8 mouse cellular contexts compared by ENCODE assay signal in genomic region chr4:120925386-120925785, GRCm38 (mm10). TPM values are rescaled to one million over a fixed set of nuclear protein-coding genes. Genes with fewer than 3 reads are reported as not detected.
A peak's percentile ranks its signal among the peaks of the same experiment; 100 is the strongest.
DNase-seq lines count a peak whose midpoint lies in the region; ATAC-seq and TF ChIP-seq lines count a peak whose summit lies in the region.

No protein-coding gene starts in this region.

- peak; percentile 58 to 59 for DNase-seq in spleen, adult 2 months (ENCODE audit: low read depth in 1 of 2, low spot score in 2 of 2)
- DNase-seq in spleen, adult 12 weeks (ENCODE audit: low spot score), result no peak
- peak; percentile 67 for DNase-seq in c-Kit-positive CD71-positive TER-119-negative erythroid progenitor cells, embryonic 14.5 days (ENCODE audit: low read depth)
- DNase-seq in lung, adult 18-20 months, result peak; percentile 54 to 56
- no peak for DNase-seq in layer of hippocampus, postnatal 36 days

- peak overlapping the region; percentile 77; the same call in 1 of the 2 replicates for H3K27ac ChIP-seq in spleen, adult 2 months (ENCODE audit: insufficient read depth, low read length)
- peak overlapping the region; percentile 90 for H3K27ac ChIP-seq in forebrain, embryonic 15.5 days (replicated peaks)
- H3K27ac ChIP-seq in intestine, postnatal 0 days (ENCODE audit: low read depth, low read length), result peak overlapping the region; percentile 95
- peak overlapping the region; percentile 89 for H3K27ac ChIP-seq in neural tube, embryonic 14.5 days (ENCODE audit: low read depth, low read length)

- H3K4me3 ChIP-seq in spleen, adult 2 months (ENCODE audit: extremely low read depth, insufficient read depth, insufficient read length), result peak overlapping the region; percentile 70
- peak overlapping the region; percentile 64 for H3K4me3 ChIP-seq in forebrain, embryonic 15.5 days
- H3K4me3 ChIP-seq in intestine, postnatal 0 days (ENCODE audit: low read depth, low read length), result peak overlapping the region; percentile 54
- peak overlapping the region; percentile 64 for H3K4me3 ChIP-seq in neural tube, embryonic 14.5 days (ENCODE audit: low read depth, low read length)

- peaks cover 11% of the 10 kb centered on the region for H3K36me3 ChIP-seq in spleen, adult 2 months (ENCODE audit: control insufficient read depth, insufficient read depth, low read length)
- H3K36me3 ChIP-seq in forebrain, embryonic 15.5 days, result peaks cover 25% of the 10 kb centered on the region
- peaks cover 16% of the 10 kb centered on the region for H3K36me3 ChIP-seq in intestine, postnatal 0 days (ENCODE audit: control insufficient read depth, insufficient read depth)
- peaks cover 2% of the 10 kb centered on the region; the same call in 1 of the 2 replicates for H3K36me3 ChIP-seq in neural tube, embryonic 14.5 days (ENCODE audit: control insufficient read depth, insufficient read depth, low read length)

- H3K27me3 ChIP-seq in spleen, adult 2 months (ENCODE audit: control insufficient read depth, insufficient read depth, low read length), result no peaks in the 10 kb centered on the region
- no peaks in the 10 kb centered on the region for H3K27me3 ChIP-seq in forebrain, embryonic 15.5 days
- no peaks in the 10 kb centered on the region for H3K27me3 ChIP-seq in intestine, postnatal 0 days (replicated peaks; ENCODE audit: control insufficient read depth, insufficient read depth, low read length)
- no peaks in the 10 kb centered on the region for H3K27me3 ChIP-seq in neural tube, embryonic 14.5 days (ENCODE audit: control insufficient read depth, insufficient read depth, low read length)

- peak overlapping the region; percentile 74 for H3K9ac ChIP-seq in forebrain, embryonic 15.5 days (replicated peaks)
- H3K9ac ChIP-seq in intestine, postnatal 0 days (ENCODE audit: low read depth, low read length), result peak overlapping the region; percentile 63
- peak overlapping the region; percentile 84 for H3K9ac ChIP-seq in neural tube, embryonic 14.5 days (replicated peaks; ENCODE audit: low read depth, low read length)

- no peak for TF ChIP-seq POLR2A in spleen, adult 2 months (IDR thresholded peaks at IDR 0.05; ENCODE audit: low read depth, low read length)

- WGBS in spleen, adult 2 months, result 11% methylated on average over 3 of the region's 3 CpGs
- 26% methylated on average over 3 of the region's 3 CpGs for WGBS in forebrain, embryonic 15.5 days
- WGBS in intestine, postnatal 0 days, result 12% methylated on average over 3 of the region's 3 CpGs
- 12% methylated on average over 3 of the region's 3 CpGs for WGBS in neural tube, embryonic 14.5 days

- H3K4me1 ChIP-seq in spleen, adult 2 months (ENCODE audit: control insufficient read depth, insufficient read depth, insufficient read length), result no peaks in the 10 kb centered on the region
- peaks cover 18% of the 10 kb centered on the region for H3K4me1 ChIP-seq in forebrain, embryonic 15.5 days
- H3K4me1 ChIP-seq in intestine, postnatal 0 days (replicated peaks; ENCODE audit: control insufficient read depth, insufficient read depth, low read length), result no peaks in the 10 kb centered on the region; the same call in 1 of the 2 replicates
- H3K4me1 ChIP-seq in neural tube, embryonic 14.5 days (ENCODE audit: control insufficient read depth, insufficient read depth, low read length), result peaks cover 4% of the 10 kb centered on the region; the same call in 1 of the 2 replicates

- peaks cover 14% of the 10 kb centered on the region; the same call in 1 of the 2 replicates for H3K9me3 ChIP-seq in forebrain, embryonic 15.5 days
- H3K9me3 ChIP-seq in intestine, postnatal 0 days (ENCODE audit: control insufficient read depth), result no peaks in the 10 kb centered on the region
- H3K9me3 ChIP-seq in neural tube, embryonic 14.5 days (ENCODE audit: control insufficient read depth, low read length), result no peaks in the 10 kb centered on the region; the same call in 1 of the 2 replicates

- H3K4me2 ChIP-seq in forebrain, embryonic 15.5 days (replicated peaks), result peak overlapping the region; percentile 68
- peak overlapping the region; percentile 68 for H3K4me2 ChIP-seq in intestine, postnatal 0 days (replicated peaks; ENCODE audit: low read depth)
- peak overlapping the region; percentile 72 for H3K4me2 ChIP-seq in neural tube, embryonic 14.5 days (ENCODE audit: low read depth, low read length)

- TF ChIP-seq CTCF in spleen, adult 2 months (IDR thresholded peaks at IDR 0.05; ENCODE audit: extremely low read depth, insufficient read depth, insufficient read length, insufficient replicate concordance), result peak; percentile 12; the same call in 1 of the 2 replicates
- TF ChIP-seq CTCF in intestine, postnatal 0 days (IDR thresholded peaks at IDR 0.05; ENCODE audit: low read depth), result peak; percentile 64

- 0 out of 2 replicates have a peak, but pooled peaks have one; percentile 38 for ATAC-seq in forebrain, embryonic 15.5 days (replicated peaks)
- ATAC-seq in intestine, postnatal 0 days, result peak; percentile 66
- ATAC-seq in neural tube, embryonic 14.5 days (ENCODE audit: low read depth), result peak; percentile 54; the same call in 1 of the 2 replicates

RNA-seq across cellular contexts. Expression of gene Exo5, which starts 0.6 kb away (rescaled TPM):
- 4.1 and 4.5 TPM in 2 replicates for polyA plus RNA-seq in spleen, adult 2 months (2012; rRNA removed)
- 43.4 and 46.3 TPM in 2 replicates for polyA plus RNA-seq in forebrain, embryonic 15.5 days (2015; fragmentation: Nextera tagmentation; extraction: Ambion mirVana)
- 12.3 and 12.6 TPM in 2 replicates for polyA plus RNA-seq in intestine, postnatal 0 days (2015; fragmentation: Nextera tagmentation; extraction: Ambion mirVana)
- 26.0 and 27.2 TPM in 2 replicates for polyA plus RNA-seq in neural tube, embryonic 14.5 days (2014; fragmentation: Nextera tagmentation; extraction: Ambion mirVana)
- 10 to 100 TPM; 11.6 to 13.0 TPM for total RNA-seq in layer of hippocampus, postnatal 36 days (2021)

RNA-seq across cellular contexts. Expression of gene Zfp69, which starts 26.1 kb away (rescaled TPM):
- polyA plus RNA-seq in spleen, adult 2 months (2012; rRNA removed), result 2.3 and 3.3 TPM in 2 replicates
- 6.6 and 7.3 TPM in 2 replicates for polyA plus RNA-seq in forebrain, embryonic 15.5 days (2015; fragmentation: Nextera tagmentation; extraction: Ambion mirVana)
- polyA plus RNA-seq in intestine, postnatal 0 days (2015; fragmentation: Nextera tagmentation; extraction: Ambion mirVana), result 2.2 and 2.6 TPM in 2 replicates
- 5.5 and 6.7 TPM in 2 replicates for polyA plus RNA-seq in neural tube, embryonic 14.5 days (2014; fragmentation: Nextera tagmentation; extraction: Ambion mirVana)
- 1 to 10 TPM; 1.3 to 1.8 TPM for total RNA-seq in layer of hippocampus, postnatal 36 days (2021)

Comparison
In these comparisons a context has a peak if more than half of its experiments do, and no peak if none do; other contexts are left out.
1. DNase-seq: peak in spleen, adult 2 months (2 of 2), c-Kit-positive CD71-positive TER-119-negative erythroid progenitor cells, embryonic 14.5 days (single experiment) and lung, adult 18-20 months (2 of 2); none in spleen, adult 12 weeks (single experiment) and layer of hippocampus, postnatal 36 days (0 of 2).
2. Peak in every context shown above with its lines, with median percentiles within 50 percentile points of each other: H3K27ac ChIP-seq, H3K4me3 ChIP-seq, ATAC-seq, H3K4me2 ChIP-seq and H3K9ac ChIP-seq.